Mouse (Mus musculus) forebrain, embryonic 11.5 days (tissue): ENCODE measurements around the gene Socs1. TPM values are rescaled to one million over a fixed set of nuclear protein-coding genes. Genes with fewer than 3 reads are reported as not detected.

Experiments
- ATAC-seq: fragments of 200-750 bp; cut with Nextera tagmentation; replicated peaks from 2 replicates; pipeline ENCODE4 v1.8.0; 2017; ENCODE audit warnings: moderate TSS enrichment; ENCODE audit not compliant: low FRiP score
- DNase-seq: peaks from one replicate; pipeline ENCODE4 v3.0.0-alpha.2; 2017; ENCODE audit warnings: low spot score
- H3K27ac ChIP-seq: fragments of 300-500 bp; sonication (generic); 2 replicates; pipeline ENCODE4 v1.5.1; 2014; ENCODE audit warnings: low read depth, low read length
- H3K27me3 ChIP-seq: fragments of 300-500 bp; sonication (generic); 2 replicates; pipeline ENCODE4 v1.6.1; 2014; ENCODE audit warnings: mild to moderate bottlenecking, low read length, mixed read lengths; ENCODE audit not compliant: control insufficient read depth, insufficient read depth
- H3K36me3 ChIP-seq: fragments of 300-500 bp; sonication (generic); 2 replicates; pipeline ENCODE4 v1.6.1; 2014; ENCODE audit warnings: mild to moderate bottlenecking, low read length, moderate library complexity, mixed read lengths; ENCODE audit not compliant: control insufficient read depth, insufficient read depth
- H3K4me1 ChIP-seq: fragments of 300-500 bp; sonication (generic); replicated peaks from 2 replicates; pipeline ENCODE4 v1.6.1; 2014; ENCODE audit warnings: low read length, mixed read lengths; ENCODE audit not compliant: control insufficient read depth, insufficient read depth
- H3K4me2 ChIP-seq: fragments of 300-500 bp; sonication (generic); 2 replicates; pipeline ENCODE4 v1.6.1; 2014; ENCODE audit warnings: low read depth, mild to moderate bottlenecking, low read length, moderate library complexity, mixed read lengths; ENCODE audit not compliant: severe bottlenecking
- H3K4me3 ChIP-seq: fragments of 300-500 bp; sonication (generic); 2 replicates; pipeline ENCODE4 v1.5.1; 2014; ENCODE audit warnings: low read depth, low read length
- H3K9ac ChIP-seq: fragments of 300-500 bp; sonication (generic); 2 replicates; pipeline ENCODE4 v1.6.1; 2014; ENCODE audit warnings: low read length
- H3K9me3 ChIP-seq: fragments of 300-500 bp; sonication (generic); 2 replicates; pipeline ENCODE4 v1.6.1; 2016; ENCODE audit warnings: low read length, mixed read lengths; ENCODE audit not compliant: control insufficient read depth
- WGBS: fragments of 180-500 bp; shearing (Covaris S2); extraction: QIAGEN DNeasy Blood & Tissue Kit; methylation state at CpG from one replicate; pipeline ENCODE4 v1.1.7; 2014; 5-methylcytosine and 5-hydroxymethylcytosine counted together
- polyA plus RNA-seq: library from polyadenylated mRNA; unstranded; fragments of >200 nt; fragmentation: Nextera tagmentation; extraction: Ambion mirVana; gene quantifications from 2 replicates; pipeline ENCODE4 v1.2.1, GENCODE M21; 2014

Socs1 gene
- polyA plus RNA-seq, 1 experiment from 2014 or later: 3.0 TPM

GRCm38 (mm10) chr16:10763540-10764264 is 21.6 kb downstream of the Socs1 start:
- Histone ChIP-seq H3K9ac (no peak overlapping the region), H3K36me3 (no peaks in the 10 kb centered on the region), H3K27me3 (no peaks in the 10 kb centered on the region), H3K4me3 (no peak overlapping the region), H3K4me1 (no peaks in the 10 kb centered on the region), H3K9me3 (no peaks in the 10 kb centered on the region), H3K27ac (no peak overlapping the region), H3K4me2 (no peak overlapping the region)
- DNase-seq (no peak), ATAC-seq (no peak)
- WGBS: 70% methylated on average over 6 of the region's 6 CpGs

- DNase-seq: no peak
- Histone ChIP-seq H3K27ac (no peak overlapping the region), H3K9ac (no peak overlapping the region), H3K27me3 (no peaks in the 10 kb centered on the region), H3K4me3 (no peak overlapping the region), H3K9me3 (no peaks in the 10 kb centered on the region), H3K36me3 (no peaks in the 10 kb centered on the region), H3K4me2 (no peak overlapping the region), H3K4me1 (no peaks in the 10 kb centered on the region)
- 82% methylated on average over 5 of the region's 5 CpGs for WGBS
- ATAC-seq: no peak
Observed at GRCm38 (mm10) chr16:10762569-10763180, 22.7 kb downstream of the Socs1 start.

GRCm38 (mm10) chr16:10761182-10761581 is 24.2 kb downstream of the Socs1 start:
- Histone ChIP-seq H3K4me1 (no peaks in the 10 kb centered on the region), H3K9me3 (no peaks in the 10 kb centered on the region), H3K27me3 (no peaks in the 10 kb centered on the region), H3K4me3 (no peak overlapping the region), H3K4me2 (no peak overlapping the region), H3K27ac (no peak overlapping the region), H3K36me3 (no peaks in the 10 kb centered on the region), H3K9ac (no peak overlapping the region)
- DNase-seq (no peak), ATAC-seq (no peak)
- WGBS: 74% methylated on average over 8 of the region's 8 CpGs

- H3K4me3 ChIP-seq: no peak overlapping the region
- no peaks in the 10 kb centered on the region for H3K4me1 ChIP-seq
- H3K9ac ChIP-seq: no peak overlapping the region
- H3K4me2 ChIP-seq: no peak overlapping the region
- ATAC-seq (no peak), DNase-seq (no peak)
- no peaks in the 10 kb centered on the region for H3K9me3 ChIP-seq
- H3K27ac ChIP-seq: no peak overlapping the region
- WGBS: 72% methylated on average over 6 of the region's 6 CpGs
- H3K36me3 ChIP-seq: no peaks in the 10 kb centered on the region
- H3K27me3 ChIP-seq: no peaks in the 10 kb centered on the region
Observed at GRCm38 (mm10) chr16:10756168-10756567, 29.2 kb downstream of the Socs1 start.

- H3K9me3 ChIP-seq: no peaks in the 10 kb centered on the region
- H3K36me3 ChIP-seq: no peaks in the 10 kb centered on the region
- H3K4me2 ChIP-seq: no peak overlapping the region
- no peaks in the 10 kb centered on the region for H3K4me1 ChIP-seq
- no peaks in the 10 kb centered on the region for H3K27me3 ChIP-seq
- 94% methylated on average over 3 of the region's 3 CpGs for WGBS
- no peak overlapping the region for H3K9ac ChIP-seq
- no peak overlapping the region for H3K27ac ChIP-seq
- DNase-seq: no peak
- ATAC-seq: no peak
- no peak overlapping the region for H3K4me3 ChIP-seq
Observed at GRCm38 (mm10) chr16:10754521-10755296, 30.6 kb downstream of the Socs1 start.

GRCm38 (mm10) chr16:10749824-10750223 is 35.5 kb downstream of the Socs1 start:
- no peaks in the 10 kb centered on the region for H3K36me3 ChIP-seq
- 77% methylated on average over 7 of the region's 7 CpGs for WGBS
- no peak overlapping the region for H3K27ac ChIP-seq
- no peaks in the 10 kb centered on the region for H3K27me3 ChIP-seq
- H3K4me2 ChIP-seq: no peak overlapping the region
- DNase-seq: no peak
- no peaks in the 10 kb centered on the region for H3K4me1 ChIP-seq
- H3K9ac ChIP-seq: no peak overlapping the region
- H3K9me3 ChIP-seq: no peaks in the 10 kb centered on the region
- no peak for ATAC-seq
- no peak overlapping the region for H3K4me3 ChIP-seq

GRCm38 (mm10) chr16:10749226-10749625 is 36.1 kb downstream of the Socs1 start:
- Histone ChIP-seq H3K27me3 (no peaks in the 10 kb centered on the region), H3K9ac (no peak overlapping the region), H3K4me2 (no peak overlapping the region), H3K27ac (no peak overlapping the region), H3K36me3 (no peaks in the 10 kb centered on the region), H3K4me3 (no peak overlapping the region), H3K9me3 (no peaks in the 10 kb centered on the region), H3K4me1 (no peaks in the 10 kb centered on the region)
- 71% methylated on average over 7 of the region's 7 CpGs for WGBS
- ATAC-seq (no peak), DNase-seq (no peak)

GRCm38 (mm10) chr16:10741082-10741481 is 44.3 kb downstream of the Socs1 start:
- 0 out of 2 replicates have a peak, but pooled peaks cover 4% of the 10 kb centered on the region for H3K4me1 ChIP-seq
- no peak overlapping the region for H3K4me3 ChIP-seq
- no peak overlapping the region for H3K4me2 ChIP-seq
- H3K27ac ChIP-seq: no peak overlapping the region
- DNase-seq (no peak), ATAC-seq (no peak)
- H3K9me3 ChIP-seq: no peaks in the 10 kb centered on the region
- no peak overlapping the region for H3K9ac ChIP-seq
- no peaks in the 10 kb centered on the region for H3K27me3 ChIP-seq
- H3K36me3 ChIP-seq: no peaks in the 10 kb centered on the region
- WGBS: 90% methylated on average over 2 of the region's 2 CpGs
